Mouse (Mus musculus): ENCODE measurements around the gene Gm10160. TPM values are rescaled to one million over a fixed set of nuclear protein-coding genes. Genes with fewer than 3 reads are reported as not detected.
A peak's percentile ranks its signal among the peaks of the same experiment; 100 is the strongest.

Gm10160 gene
- total RNA-seq, 4 experiments from 2014 or later: not detected

GRCm38 (mm10) chr7:81828681-81829378, 26.8 kb downstream of the Gm10160 start:
- peak; percentile 37 for DNase-seq (ENCODE audit: low spot score)

GRCm38 (mm10) chr7:81827806-81828667, 27.6 kb downstream of the Gm10160 start:
- no peak for DNase-seq (ENCODE audit: low spot score)

DNA sequence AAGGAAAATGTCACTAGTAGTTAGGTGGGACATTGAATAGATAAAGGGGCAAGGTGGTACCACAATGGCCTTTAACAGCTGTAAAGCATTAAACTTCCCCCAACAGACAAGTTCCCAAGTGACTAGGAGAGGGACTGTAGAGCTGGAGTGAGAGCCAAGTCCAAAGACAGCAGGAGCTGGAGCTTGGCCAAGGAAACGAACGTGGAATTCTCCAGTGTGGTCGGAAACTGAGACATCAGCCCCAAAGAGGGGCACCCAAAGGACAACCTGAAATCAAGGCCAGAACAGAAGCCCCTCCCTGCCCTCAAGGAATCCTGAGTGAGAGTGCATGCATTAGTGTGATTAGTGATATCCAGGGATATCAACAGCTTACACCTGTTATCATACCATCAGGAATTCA, 30.2 kb downstream of the Gm10160 start:
- no peak for DNase-seq (ENCODE audit: low spot score)

- no peak for DNase-seq (ENCODE audit: low spot score)
Observed at GRCm38 (mm10) chr7:81824906-81825305, 30.7 kb downstream of the Gm10160 start.

DNA sequence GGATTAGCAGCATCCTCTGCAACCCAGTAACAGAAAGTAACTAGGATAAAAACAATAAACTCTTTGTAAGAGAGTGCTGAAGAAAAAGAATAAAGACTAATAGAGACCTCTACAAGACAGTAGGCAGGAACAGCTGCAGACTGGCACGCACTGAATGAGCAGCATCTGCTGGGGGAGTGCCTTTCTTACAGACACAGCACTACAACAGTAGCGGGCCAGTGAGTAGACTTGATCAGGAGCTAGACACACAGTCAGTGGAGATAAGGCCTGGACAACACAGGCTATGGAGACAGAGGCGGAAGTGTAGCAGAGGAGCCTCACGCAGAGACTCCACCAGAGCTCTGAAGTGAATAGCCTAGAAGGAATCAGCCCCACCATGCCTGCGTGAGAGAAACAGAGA, 49.5 kb downstream of the Gm10160 start:
- no peak for DNase-seq (ENCODE audit: low spot score)

Other genes with a start within 250 kb of the Gm10160 start
- gene Homer2, start 148.3 kb downstream of the Gm10160 start, total RNA-seq (2022): 100 to 1,000 TPM in 2 of 4 experiments, 10 to 100 TPM in 2; 87.9 to 110 (median 104) TPM
- gene Ramac, start 92.9 kb downstream of the Gm10160 start, total RNA-seq (2022): 10 to 100 TPM; 24.8 to 28.8 (median 25.8) TPM
- gene 3110040N11Rik, start 66.3 kb downstream of the Gm10160 start, total RNA-seq (2022): 10 to 100 TPM; 29.1 to 34.0 (median 32.1) TPM
- 100 to 1,000 TPM; 134 to 162 (median 154) TPM for gene Btbd1, start 26.4 kb downstream of the Gm10160 start, total RNA-seq (2022)
- gene Tm6sf1, start 3.2 kb upstream of the Gm10160 start, total RNA-seq (2022): 10 to 100 TPM in 1 of 4 experiments, 1 to 10 TPM in 3; 8.0 to 10.9 (median 8.8) TPM
- 1 to 10 TPM; 7.1 to 9.5 (median 8.9) TPM for gene Hdgfl3, start 78.7 kb upstream of the Gm10160 start, total RNA-seq (2022)
- gene Bnc1, start 136.5 kb upstream of the Gm10160 start, total RNA-seq (2022): 1 to 10 TPM; 1.5 to 2.2 (median 1.6) TPM